Mouse (Mus musculus): ENCODE measurements around the gene Mboat2.

The Mboat2 gene

GRCm38 (mm10) chr12:24902736-24903135, 72.1 kb downstream of the Mboat2 start:
- no peak for DNase-seq

- no peak for DNase-seq
Observed at GRCm38 (mm10) chr12:24907894-24908293, 77.2 kb downstream of the Mboat2 start.

GRCm38 (mm10) chr12:24909679-24910078, 79.0 kb downstream of the Mboat2 start:
- DNase-seq = no peak

GRCm38 (mm10) chr12:24912174-24912573, 81.5 kb downstream of the Mboat2 start:
- no peak for DNase-seq

GRCm38 (mm10) chr12:24912876-24913275, 82.2 kb downstream of the Mboat2 start:
- no peak for DNase-seq

- no peak for DNase-seq
Observed at GRCm38 (mm10) chr12:24918575-24919262, 88.0 kb downstream of the Mboat2 start.

GRCm38 (mm10) chr12:24920861-24921260, 90.2 kb downstream of the Mboat2 start:
- DNase-seq = no peak

GRCm38 (mm10) chr12:24924003-24924402, 93.3 kb downstream of the Mboat2 start:
- no peak for DNase-seq

- no peak for DNase-seq
Observed at GRCm38 (mm10) chr12:24925276-24925675, 94.6 kb downstream of the Mboat2 start.

GRCm38 (mm10) chr12:24925684-24926083, 95.0 kb downstream of the Mboat2 start:
- DNase-seq = no peak

GRCm38 (mm10) chr12:24928051-24928748, 97.5 kb downstream of the Mboat2 start:
- DNase-seq = peak; percentile 71

GRCm38 (mm10) chr12:24929043-24929442, 98.4 kb downstream of the Mboat2 start:
- no peak for DNase-seq

- no peak for DNase-seq
Observed at GRCm38 (mm10) chr12:24930760-24931159, 100.1 kb downstream of the Mboat2 start.

- no peak for DNase-seq
Observed at GRCm38 (mm10) chr12:24932120-24932519, 101.4 kb downstream of the Mboat2 start.

- DNase-seq = no peak
Observed at GRCm38 (mm10) chr12:24933206-24933775, 102.6 kb downstream of the Mboat2 start.

GRCm38 (mm10) chr12:24933996-24934395, 103.3 kb downstream of the Mboat2 start:
- no peak for DNase-seq

- no peak for DNase-seq
Observed at GRCm38 (mm10) chr12:24936281-24936680, 105.6 kb downstream of the Mboat2 start.

- no peak for DNase-seq
Observed at GRCm38 (mm10) chr12:24939372-24939771, 108.7 kb downstream of the Mboat2 start.

- no peak for DNase-seq
Observed at GRCm38 (mm10) chr12:24942619-24943287, 112.1 kb downstream of the Mboat2 start.

GRCm38 (mm10) chr12:24943427-24943826, 112.7 kb downstream of the Mboat2 start:
- DNase-seq = no peak

GRCm38 (mm10) chr12:24944597-24944996, 113.9 kb downstream of the Mboat2 start:
- DNase-seq = no peak

- DNase-seq = no peak
Observed at GRCm38 (mm10) chr12:24947065-24947464, 116.4 kb downstream of the Mboat2 start.

- DNase-seq = no peak
Observed at GRCm38 (mm10) chr12:24948344-24948743, 117.7 kb downstream of the Mboat2 start.

Data from right cerebral cortex, postnatal 14 days (tissue).